Mouse (Mus musculus): ENCODE measurements around the gene Sgsh.

DNA sequence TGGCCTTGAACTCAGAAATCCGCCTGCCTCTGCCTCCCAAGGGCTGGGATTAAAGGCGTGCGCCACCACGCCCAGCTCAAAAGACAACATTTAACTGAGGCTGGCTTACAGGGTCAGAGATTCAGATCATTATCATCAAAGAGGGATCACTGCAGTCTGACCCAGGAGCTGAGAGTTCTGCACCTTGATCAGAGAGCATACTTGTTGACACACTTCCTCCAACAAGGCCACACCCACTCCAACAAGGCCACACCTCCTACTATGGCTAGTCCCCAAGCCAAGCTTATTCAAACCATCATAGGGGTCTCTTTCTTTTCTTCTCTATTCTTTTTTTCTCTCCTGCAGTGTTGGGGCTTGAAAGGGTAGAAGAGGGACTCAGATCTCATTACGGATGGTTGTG, 31.0 kb upstream of the Sgsh start:
- TF ChIP-seq TAL1 (conservative IDR thresholded peaks at IDR 0.05; ENCODE audit: low read depth, low read length) (no peak), CTCF (IDR thresholded peaks at IDR 0.05; ENCODE audit: low read depth, low read length) (no peak), GATA1 (IDR thresholded peaks at IDR 0.05; ENCODE audit: borderline replicate concordance, low read length) (no peak), POLR2AphosphoS5 (IDR thresholded peaks at IDR 0.05; ENCODE audit: insufficient replicate concordance, low read depth, low read length) (no peak)

Measured in G1E (cell line).